Mouse (Mus musculus): ENCODE measurements at regions not wholly inside any gene's neighbourhood (a gene's known extent, or its start where the extent isn't known, plus 50 kb on each side); places are given as distances from the start of the nearest gene placed in this dataset.

- DNase-seq = no peak
Measured at GRCm38 (mm10) chr11:92858170-92858569, 239.7 kb upstream of the Car10 start.

GRCm38 (mm10) chr11:92889693-92890454 is 208.0 kb upstream of the Car10 start:
- peak; percentile 80 for DNase-seq

GRCm38 (mm10) chr11:92899296-92899695 is 198.5 kb upstream of the Car10 start:
- no peak for DNase-seq

Data from adrenal gland, postnatal 10 days (tissue).